Mouse (Mus musculus): ENCODE results near the gene Rfxank. TPM values are rescaled to one million over a fixed set of nuclear protein-coding genes. Genes with fewer than 3 reads are reported as not detected.

Gene Rfxank
- polyA plus RNA-seq, 2 experiments: 17.6 to 33.5 TPM

GRCm38 (mm10) chr8:70117611-70118010 lies 21.3 kb downstream of the Rfxank start:
- Histone ChIP-seq H3K4me2 (replicated peaks; ENCODE audit: low read depth, low read length, severe bottlenecking) (no peak overlapping the region), H3K4me1 (ENCODE audit: control insufficient read depth, insufficient read depth, low read length) (0 out of 2 replicates have a peak, but pooled peaks cover 3% of the 10 kb centered on the region), H3K4me3 (replicated peaks; ENCODE audit: low read length) (no peak overlapping the region), H3K36me3 (ENCODE audit: control insufficient read depth, insufficient read depth, low read length) (no peaks in the 10 kb centered on the region), H3K9me3 (ENCODE audit: control insufficient read depth, low read length) (no peaks in the 10 kb centered on the region), H3K27ac (replicated peaks; ENCODE audit: low read depth, low read length) (no peak overlapping the region), H3K27me3 (ENCODE audit: control insufficient read depth, insufficient read depth, low read length) (peaks cover 59% of the 10 kb centered on the region), H3K9ac (ENCODE audit: low read depth, low read length, severe bottlenecking) (no peak overlapping the region)
- no peak for ATAC-seq (ENCODE audit: low FRiP score, low read depth)
- 10% methylated on average over 9 of the region's 9 CpGs for WGBS
- TF ChIP-seq POLR2A (IDR thresholded peaks at IDR 0.05; ENCODE audit: borderline replicate concordance, extremely low read depth, insufficient read depth, insufficient read length): no peak
- DNase-seq (ENCODE audit: low spot score): peak; percentile 79

GRCm38 (mm10) chr8:70114892-70115291 lies 24.1 kb downstream of the Rfxank start:
- Histone ChIP-seq H3K4me1 (ENCODE audit: control insufficient read depth, insufficient read depth, low read length) (no peaks in the 10 kb centered on the region), H3K4me2 (replicated peaks; ENCODE audit: low read depth, low read length, severe bottlenecking) (no peak overlapping the region), H3K4me3 (replicated peaks; ENCODE audit: low read length) (no peak overlapping the region), H3K36me3 (ENCODE audit: control insufficient read depth, insufficient read depth, low read length) (no peaks in the 10 kb centered on the region), H3K9ac (ENCODE audit: low read depth, low read length, severe bottlenecking) (no peak overlapping the region), H3K27ac (replicated peaks; ENCODE audit: low read depth, low read length) (no peak overlapping the region), H3K9me3 (ENCODE audit: control insufficient read depth, low read length) (no peaks in the 10 kb centered on the region), H3K27me3 (ENCODE audit: control insufficient read depth, insufficient read depth, low read length) (peaks cover 83% of the 10 kb centered on the region)
- 67% methylated on average over 13 of the region's 13 CpGs for WGBS
- no peak for DNase-seq (ENCODE audit: low spot score)
- no peak for TF ChIP-seq POLR2A (IDR thresholded peaks at IDR 0.05; ENCODE audit: borderline replicate concordance, extremely low read depth, insufficient read depth, insufficient read length)
- ATAC-seq (ENCODE audit: low FRiP score, low read depth): no peak

GRCm38 (mm10) chr8:70114488-70114887 lies 24.5 kb downstream of the Rfxank start:
- WGBS: 19% methylated on average over 6 of the region's 6 CpGs
- no peaks in the 10 kb centered on the region for H3K36me3 ChIP-seq (ENCODE audit: control insufficient read depth, insufficient read depth, low read length)

GRCm38 (mm10) chr8:70112401-70113016 lies 26.4 kb downstream of the Rfxank start:
- TF ChIP-seq POLR2A (IDR thresholded peaks at IDR 0.05; ENCODE audit: borderline replicate concordance, extremely low read depth, insufficient read depth, insufficient read length): no peak
- 5% methylated on average over 43 of the region's 43 CpGs for WGBS
- Histone ChIP-seq H3K4me3 (replicated peaks; ENCODE audit: low read length) (no peak overlapping the region), H3K9ac (ENCODE audit: low read depth, low read length, severe bottlenecking) (no peak overlapping the region), H3K27ac (replicated peaks; ENCODE audit: low read depth, low read length) (no peak overlapping the region), H3K36me3 (ENCODE audit: control insufficient read depth, insufficient read depth, low read length) (no peaks in the 10 kb centered on the region), H3K27me3 (ENCODE audit: control insufficient read depth, insufficient read depth, low read length) (peaks cover 64% of the 10 kb centered on the region), H3K9me3 (ENCODE audit: control insufficient read depth, low read length) (no peaks in the 10 kb centered on the region), H3K4me2 (replicated peaks; ENCODE audit: low read depth, low read length, severe bottlenecking) (no peak overlapping the region), H3K4me1 (ENCODE audit: control insufficient read depth, insufficient read depth, low read length) (no peaks in the 10 kb centered on the region)
- DNase-seq (ENCODE audit: low spot score) (no peak), ATAC-seq (ENCODE audit: low FRiP score, low read depth) (no peak)

More at GRCm38 (mm10) chr8:70114488-70114887, 24.5 kb downstream of the Rfxank start:
- H3K27me3 ChIP-seq (ENCODE audit: control insufficient read depth, insufficient read depth, low read length): peaks cover 80% of the 10 kb centered on the region
- no peak overlapping the region for H3K9ac ChIP-seq (ENCODE audit: low read depth, low read length, severe bottlenecking)
- H3K4me2 ChIP-seq (replicated peaks; ENCODE audit: low read depth, low read length, severe bottlenecking): no peak overlapping the region
- H3K9me3 ChIP-seq (ENCODE audit: control insufficient read depth, low read length): no peaks in the 10 kb centered on the region
- no peak overlapping the region for H3K4me3 ChIP-seq (replicated peaks; ENCODE audit: low read length)
- no peak for DNase-seq (ENCODE audit: low spot score)
- no peak for ATAC-seq (ENCODE audit: low FRiP score, low read depth)
- H3K4me1 ChIP-seq (ENCODE audit: control insufficient read depth, insufficient read depth, low read length): no peaks in the 10 kb centered on the region
- no peak for TF ChIP-seq POLR2A (IDR thresholded peaks at IDR 0.05; ENCODE audit: borderline replicate concordance, extremely low read depth, insufficient read depth, insufficient read length)
- H3K27ac ChIP-seq (replicated peaks; ENCODE audit: low read depth, low read length): no peak overlapping the region

GRCm38 (mm10) chr8:70111192-70111795 lies 27.7 kb downstream of the Rfxank start:
- ATAC-seq (ENCODE audit: low FRiP score, low read depth) (no peak), DNase-seq (ENCODE audit: low spot score) (no peak)
- H3K27me3 ChIP-seq (ENCODE audit: control insufficient read depth, insufficient read depth, low read length): peaks cover 58% of the 10 kb centered on the region
- H3K36me3 ChIP-seq (ENCODE audit: control insufficient read depth, insufficient read depth, low read length): no peaks in the 10 kb centered on the region
- no peak for TF ChIP-seq POLR2A (IDR thresholded peaks at IDR 0.05; ENCODE audit: borderline replicate concordance, extremely low read depth, insufficient read depth, insufficient read length)
- WGBS: 42% methylated on average over 23 of the region's 23 CpGs
- no peak overlapping the region for H3K27ac ChIP-seq (replicated peaks; ENCODE audit: low read depth, low read length)
- H3K4me1 ChIP-seq (ENCODE audit: control insufficient read depth, insufficient read depth, low read length): no peaks in the 10 kb centered on the region
- no peak overlapping the region for H3K9ac ChIP-seq (ENCODE audit: low read depth, low read length, severe bottlenecking)
- H3K4me2 ChIP-seq (replicated peaks; ENCODE audit: low read depth, low read length, severe bottlenecking): no peak overlapping the region
- H3K4me3 ChIP-seq (replicated peaks; ENCODE audit: low read length): no peak overlapping the region; the same call in 1 of the 2 replicates
- H3K9me3 ChIP-seq (ENCODE audit: control insufficient read depth, low read length): no peaks in the 10 kb centered on the region
